Mouse (Mus musculus) heart, embryonic 11.5 days (tissue): ENCODE measurements around the gene A230050P20Rik. TPM values are rescaled to one million over a fixed set of nuclear protein-coding genes. Genes with fewer than 3 reads are reported as not detected.

Experiments used
- ATAC-seq: fragments of 200-750 bp; cut with Nextera tagmentation; replicated peaks from 2 replicates; pipeline ENCODE4 v1.8.0; 2017; ENCODE audit warnings: moderate library complexity; ENCODE audit not compliant: insufficient number of reproducible peaks, low FRiP score, low TSS enrichment
- H3K27ac ChIP-seq: fragments of 300-500 bp; sonication (generic); 2 replicates; pipeline ENCODE4 v1.5.1; 2014; ENCODE audit warnings: mild to moderate bottlenecking, low read depth, low read length
- H3K27me3 ChIP-seq: fragments of 300-500 bp; sonication (generic); 2 replicates; pipeline ENCODE4 v1.6.1; 2014; ENCODE audit warnings: mild to moderate bottlenecking, low read length, mixed read lengths; ENCODE audit not compliant: control insufficient read depth, insufficient read depth
- H3K36me3 ChIP-seq: fragments of 300-500 bp; sonication (generic); 2 replicates; pipeline ENCODE4 v1.6.1; 2014; ENCODE audit warnings: mild to moderate bottlenecking, low read length, moderate library complexity, mixed read lengths; ENCODE audit not compliant: control insufficient read depth, insufficient read depth
- H3K4me1 ChIP-seq: fragments of 300-500 bp; sonication (generic); 2 replicates; pipeline ENCODE4 v1.6.1; 2014; ENCODE audit warnings: low read length; ENCODE audit not compliant: control insufficient read depth, insufficient read depth
- H3K4me2 ChIP-seq: fragments of 300-500 bp; sonication (generic); 2 replicates; pipeline ENCODE4 v1.6.1; 2014; ENCODE audit warnings: mild to moderate bottlenecking, moderate library complexity
- H3K4me3 ChIP-seq: fragments of 300-500 bp; sonication (generic); 2 replicates; pipeline ENCODE4 v1.5.1; 2014; ENCODE audit warnings: low read depth, low read length
- H3K9ac ChIP-seq: fragments of 300-500 bp; sonication (generic); 2 replicates; pipeline ENCODE4 v1.6.1; 2014; ENCODE audit warnings: mild to moderate bottlenecking, low read depth, low read length, moderate library complexity
- H3K9me3 ChIP-seq: fragments of 300-500 bp; sonication (generic); replicated peaks from 2 replicates; pipeline ENCODE4 v1.6.1; 2016; ENCODE audit warnings: low read length; ENCODE audit not compliant: control insufficient read depth
- WGBS: fragments of 180-500 bp; shearing (Covaris S2); extraction: QIAGEN DNeasy Blood & Tissue Kit; methylation state at CpG from one replicate; pipeline ENCODE4 v1.1.7; 2014; ENCODE audit not compliant: insufficient replicate concordance; 5-methylcytosine and 5-hydroxymethylcytosine counted together
- polyA plus RNA-seq: library from polyadenylated mRNA; unstranded; fragments of >200 nt; fragmentation: Nextera tagmentation; extraction: Ambion mirVana; gene quantifications from 2 replicates; pipeline ENCODE4 v1.2.1, GENCODE M21; 2014

The A230050P20Rik gene
- polyA plus RNA-seq, 1 experiment from 2014 or later = 2.1 TPM

DNA sequence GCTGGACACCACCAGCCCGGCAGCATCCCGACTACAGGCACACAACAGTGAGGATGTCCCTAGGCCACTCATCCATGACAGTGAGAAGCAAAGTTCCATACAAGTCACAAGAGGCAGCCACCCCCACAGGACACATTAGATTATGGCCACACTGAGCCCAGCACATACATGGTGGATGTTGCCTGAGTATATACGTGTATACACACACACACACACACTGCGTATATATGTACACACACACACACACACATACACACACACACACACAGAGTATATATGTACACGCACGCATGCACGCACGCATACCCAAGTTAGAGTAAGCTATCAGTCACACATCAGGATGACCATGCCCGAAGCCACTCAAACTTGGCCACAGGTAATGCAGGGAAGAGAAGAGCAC lies 26.9 kb downstream of the A230050P20Rik start:
- WGBS = 93% methylated on average over 9 of the region's 9 CpGs
- H3K4me1 ChIP-seq = peaks cover 12% of the 10 kb centered on the region
- no peak overlapping the region for H3K27ac ChIP-seq
- no peak overlapping the region for H3K4me3 ChIP-seq
- H3K9ac ChIP-seq = no peak overlapping the region
- peaks cover 63% of the 10 kb centered on the region for H3K36me3 ChIP-seq
- no peak overlapping the region for H3K4me2 ChIP-seq
- no peaks in the 10 kb centered on the region for H3K27me3 ChIP-seq
- no peak for ATAC-seq
- H3K9me3 ChIP-seq = no peaks in the 10 kb centered on the region

GRCm38 (mm10) chr9:20897736-20898510 lies 29.5 kb downstream of the A230050P20Rik start:
- Histone ChIP-seq H3K4me3 (peak overlapping the region; percentile 98), H3K36me3 (peaks cover 39% of the 10 kb centered on the region), H3K27ac (peak overlapping the region; percentile 57; the same call in 1 of the 2 replicates), H3K4me2 (peak overlapping the region; percentile 97), H3K9ac (peak overlapping the region; percentile 98), H3K27me3 (no peaks in the 10 kb centered on the region), H3K9me3 (no peaks in the 10 kb centered on the region), H3K4me1 (peaks cover 18% of the 10 kb centered on the region)
- WGBS = 4% methylated on average over 39 of the region's 39 CpGs
- ATAC-seq = peak; percentile 56; the same call in 1 of the 2 replicates

GRCm38 (mm10) chr9:20898511-20899073 lies 30.1 kb downstream of the A230050P20Rik start, which contains the start of gene Eif3g:
Gene Eif3g, minus strand, starts transcription at chr9:20898623.
- H3K27ac ChIP-seq = peak within 1 kb of the TSS; percentile 57; the same call in 1 of the 2 replicates
- peak within 1 kb of the TSS; percentile 98 for H3K9ac ChIP-seq
- ATAC-seq = peak; percentile 76
- WGBS = 5% methylated on average over 34 of the region's 34 CpGs
- peak within 1 kb of the TSS; percentile 98 for H3K4me3 ChIP-seq
- H3K4me1 ChIP-seq = peaks cover 18% of the 10 kb centered on the region
- peak within 1 kb of the TSS; percentile 97 for H3K4me2 ChIP-seq
- H3K27me3 ChIP-seq = no peaks in the 10 kb centered on the region
- H3K9me3 ChIP-seq = no peaks in the 10 kb centered on the region
- H3K36me3 ChIP-seq = peaks cover 34% of the 10 kb centered on the region

- Histone ChIP-seq H3K4me1 (peaks cover 18% of the 10 kb centered on the region), H3K36me3 (peaks cover 18% of the 10 kb centered on the region), H3K27ac (peak overlapping the region; percentile 42), H3K4me3 (no peak overlapping the region), H3K27me3 (no peaks in the 10 kb centered on the region), H3K9ac (peak overlapping the region; percentile 31; the same call in 1 of the 2 replicates), H3K4me2 (peak overlapping the region; percentile 49), H3K9me3 (no peaks in the 10 kb centered on the region)
- ATAC-seq = no peak
- WGBS = 5% methylated on average over 13 of the region's 13 CpGs
These were observed 33.2 kb downstream of the A230050P20Rik start for GRCm38 (mm10) chr9:20901466-20902173.

GRCm38 (mm10) chr9:20902174-20902491 lies 33.7 kb downstream of the A230050P20Rik start:
- Histone ChIP-seq H3K36me3 (peaks cover 13% of the 10 kb centered on the region), H3K4me1 (peaks cover 13% of the 10 kb centered on the region), H3K9me3 (no peaks in the 10 kb centered on the region), H3K27me3 (no peaks in the 10 kb centered on the region), H3K9ac (peak overlapping the region; percentile 31; the same call in 1 of the 2 replicates), H3K4me2 (peak overlapping the region; percentile 49), H3K4me3 (no peak overlapping the region), H3K27ac (peak overlapping the region; percentile 42)
- 12% methylated on average over 6 of the region's 6 CpGs for WGBS
- peak; percentile 40; the same call in 1 of the 2 replicates for ATAC-seq

GRCm38 (mm10) chr9:20909948-20910347 lies 41.5 kb downstream of the A230050P20Rik start:
- no peak overlapping the region for H3K4me2 ChIP-seq
- H3K27me3 ChIP-seq = no peaks in the 10 kb centered on the region
- H3K9ac ChIP-seq = no peak overlapping the region
- no peak overlapping the region for H3K27ac ChIP-seq
- no peak for ATAC-seq
- H3K4me3 ChIP-seq = no peak overlapping the region
- no peaks in the 10 kb centered on the region for H3K4me1 ChIP-seq
- no peaks in the 10 kb centered on the region for H3K9me3 ChIP-seq
- 93% methylated on average over 9 of the region's 9 CpGs for WGBS
- peaks cover 78% of the 10 kb centered on the region for H3K36me3 ChIP-seq

DNA sequence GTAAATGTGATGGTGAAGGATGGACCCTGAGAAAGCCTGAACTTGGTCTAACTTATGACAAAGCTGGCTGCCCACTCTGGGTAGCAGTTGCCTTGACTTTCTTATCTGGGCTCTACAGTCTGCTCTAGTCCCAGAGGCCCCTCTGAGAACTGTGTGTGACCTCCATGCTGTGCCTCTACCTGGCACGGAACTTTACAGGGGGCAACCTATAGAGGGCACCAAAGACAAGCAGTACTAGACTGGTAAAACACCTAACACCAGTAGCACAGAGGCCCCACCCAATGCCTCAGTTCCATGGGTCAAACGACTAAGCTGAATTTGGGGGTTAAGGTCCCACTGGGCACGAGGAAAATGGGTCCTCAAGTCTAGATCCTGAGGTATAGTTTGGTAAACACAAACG lies 47.7 kb downstream of the A230050P20Rik start:
- Histone ChIP-seq H3K4me3 (no peak overlapping the region), H3K27me3 (no peaks in the 10 kb centered on the region), H3K4me1 (no peaks in the 10 kb centered on the region), H3K36me3 (peaks cover 81% of the 10 kb centered on the region), H3K4me2 (no peak overlapping the region), H3K9ac (no peak overlapping the region), H3K27ac (no peak overlapping the region), H3K9me3 (no peaks in the 10 kb centered on the region)
- 80% methylated on average over 4 of the region's 4 CpGs for WGBS
- no peak for ATAC-seq

- no peak overlapping the region for H3K27ac ChIP-seq
- H3K4me1 ChIP-seq = no peaks in the 10 kb centered on the region
- no peaks in the 10 kb centered on the region for H3K27me3 ChIP-seq
- no peak overlapping the region for H3K4me2 ChIP-seq
- no peak for ATAC-seq
- 93% methylated on average over 3 of the region's 3 CpGs for WGBS
- H3K9ac ChIP-seq = no peak overlapping the region
- no peaks in the 10 kb centered on the region for H3K9me3 ChIP-seq
- H3K36me3 ChIP-seq = peaks cover 81% of the 10 kb centered on the region
- H3K4me3 ChIP-seq = no peak overlapping the region
These were observed 54.8 kb downstream of the A230050P20Rik start for GRCm38 (mm10) chr9:20923258-20923657.
